Mouse (Mus musculus): Measurements from ENCODE around the gene Hba-a1. TPM values are rescaled to one million over a fixed set of nuclear protein-coding genes. Genes with fewer than 3 reads are reported as not detected.

Hba-a1 gene
- polyA plus RNA-seq, 1 experiment = 17,767 TPM

DNA sequence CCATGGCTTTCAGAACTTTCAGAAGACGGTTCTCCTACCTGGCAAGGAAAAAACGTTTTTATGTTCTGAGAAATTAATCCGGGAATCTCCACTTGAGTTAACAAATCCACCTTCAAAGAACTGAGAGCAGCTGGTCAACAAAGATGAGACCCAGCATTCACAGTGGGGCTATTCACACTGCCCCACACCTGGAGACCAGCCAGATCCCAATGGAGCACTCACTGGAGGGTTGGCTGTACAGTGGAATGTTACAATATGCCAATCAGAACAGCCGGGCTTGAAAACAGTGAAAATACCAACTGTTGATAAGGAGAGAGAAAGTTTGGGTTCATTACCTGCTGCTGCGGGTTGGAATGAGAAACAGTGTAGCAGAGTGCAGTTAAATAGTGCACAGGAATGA, 48.5 kb downstream of the Hba-a1 start:
- H3K4me3 ChIP-seq (replicated peaks; ENCODE audit: control insufficient read depth, low read depth, low read length) = no peak overlapping the region
- 69% methylated on average over 5 of the region's 5 CpGs for WGBS
- H3K4me1 ChIP-seq (ENCODE audit: control insufficient read depth, insufficient read depth, low read length) = peaks cover 2% of the 10 kb centered on the region; the same call in 1 of the 2 replicates
- H3K27ac ChIP-seq (ENCODE audit: control insufficient read depth, insufficient read depth, low read depth, low read length, poor library complexity) = no peak overlapping the region
- TF ChIP-seq CTCF (IDR thresholded peaks at IDR 0.05; ENCODE audit: control insufficient read depth, insufficient read depth, low read length) (no peak), POLR2A (IDR thresholded peaks at IDR 0.05; ENCODE audit: borderline replicate concordance, control insufficient read depth, low read depth, low read length) (no peak)

- no peak overlapping the region for H3K27ac ChIP-seq (ENCODE audit: control insufficient read depth, insufficient read depth, low read depth, low read length, poor library complexity)
- TF ChIP-seq POLR2A (IDR thresholded peaks at IDR 0.05; ENCODE audit: borderline replicate concordance, control insufficient read depth, low read depth, low read length) = no peak
- no peak for TF ChIP-seq CTCF (IDR thresholded peaks at IDR 0.05; ENCODE audit: control insufficient read depth, insufficient read depth, low read length)
- 70% methylated on average over 2 of the region's 2 CpGs for WGBS
Observed at GRCm38 (mm10) chr11:32333235-32333634, 49.9 kb downstream of the Hba-a1 start.

More at GRCm38 (mm10) chr11:32333235-32333634, 49.9 kb downstream of the Hba-a1 start:
- Histone ChIP-seq H3K4me1 (ENCODE audit: control insufficient read depth, insufficient read depth, low read length) (peaks cover 2% of the 10 kb centered on the region; the same call in 1 of the 2 replicates), H3K4me3 (replicated peaks; ENCODE audit: control insufficient read depth, low read depth, low read length) (no peak overlapping the region)

Other genes with a start within 250 kb of the Hba-a1 start
- gene Il9r, start 83.2 kb upstream of the Hba-a1 start, polyA plus RNA-seq (2011; ENCODE audit: insufficient read depth, insufficient read length, low replicate concordance, missing spikeins) = 0.55 and 0.79 TPM in 2 replicates
- 61.6 and 71.3 TPM in 2 replicates for gene Snrnp25, start 78.1 kb upstream of the Hba-a1 start, polyA plus RNA-seq (2011; ENCODE audit: insufficient read depth, insufficient read length, low replicate concordance, missing spikeins)
- 2.4 and 4.2 TPM in 2 replicates for gene Rhbdf1, start 61.2 kb upstream of the Hba-a1 start, polyA plus RNA-seq (2011; ENCODE audit: insufficient read depth, insufficient read length, low replicate concordance, missing spikeins)
- 10.9 and 20.1 TPM in 2 replicates for gene Mpg, start 57.0 kb upstream of the Hba-a1 start, polyA plus RNA-seq (2011; ENCODE audit: insufficient read depth, insufficient read length, low replicate concordance, missing spikeins)
- gene Nprl3, start 15.8 kb upstream of the Hba-a1 start, polyA plus RNA-seq (2011; ENCODE audit: insufficient read depth, insufficient read length, low replicate concordance, missing spikeins) = 69.5 and 75.3 TPM in 2 replicates
- gene Hba-x, start 7.1 kb upstream of the Hba-a1 start, polyA plus RNA-seq (2011; ENCODE audit: insufficient read depth, insufficient read length, low replicate concordance, missing spikeins) = 2.6 and 3.5 TPM in 2 replicates
- gene Hbq1b, start 3.5 kb downstream of the Hba-a1 start, polyA plus RNA-seq (2011; ENCODE audit: insufficient read depth, insufficient read length, low replicate concordance, missing spikeins) = 44.2 and 73.9 TPM in 2 replicates
- gene Hba-a2, start 13.0 kb downstream of the Hba-a1 start, polyA plus RNA-seq (2011; ENCODE audit: insufficient read depth, insufficient read length, low replicate concordance, missing spikeins) = 164,365 and 299,309 TPM in 2 replicates
- gene Hbq1a, start 16.6 kb downstream of the Hba-a1 start, polyA plus RNA-seq (2011; ENCODE audit: insufficient read depth, insufficient read length, low replicate concordance, missing spikeins) = 9.2 and 12.0 TPM in 2 replicates
- gene Sh3pxd2b, start 64.3 kb downstream of the Hba-a1 start, polyA plus RNA-seq (2011; ENCODE audit: insufficient read depth, insufficient read length, low replicate concordance, missing spikeins) = 1.6 and 1.7 TPM in 2 replicates
- 1.5 and 1.6 TPM in 2 replicates for gene Ubtd2, start 171.9 kb downstream of the Hba-a1 start, polyA plus RNA-seq (2011; ENCODE audit: insufficient read depth, insufficient read length, low replicate concordance, missing spikeins)
- not detected in 2 replicates for gene Efcab9, start 248.6 kb downstream of the Hba-a1 start, polyA plus RNA-seq (2011; ENCODE audit: insufficient read depth, insufficient read length, low replicate concordance, missing spikeins)
- 17.6 and 23.9 TPM in 2 replicates for gene Stk10, start 249.8 kb downstream of the Hba-a1 start, polyA plus RNA-seq (2011; ENCODE audit: insufficient read depth, insufficient read length, low replicate concordance, missing spikeins)